Mouse (Mus musculus): ENCODE results near the gene Osbpl2.

Osbpl2 gene

DNA sequence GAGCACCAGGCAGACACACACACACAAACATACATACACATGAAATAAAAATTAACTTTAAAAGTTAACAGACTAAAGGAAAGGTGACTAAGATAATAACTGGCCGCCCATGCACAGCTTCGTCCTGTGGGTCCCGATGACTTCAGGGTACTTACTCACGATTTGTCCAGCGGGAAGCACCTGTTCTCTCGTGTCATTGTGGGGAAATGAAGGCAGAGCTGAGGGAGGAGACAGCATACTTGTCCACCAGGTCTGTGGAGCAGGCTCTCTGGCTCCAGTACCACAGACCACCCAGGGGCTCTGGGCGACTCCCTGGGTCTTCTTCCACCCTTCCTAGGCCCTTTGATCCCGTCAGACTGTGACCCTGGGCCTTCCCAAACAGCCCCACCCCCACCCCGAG lies 82.2 kb downstream of the Osbpl2 start:
- no peak for DNase-seq (ENCODE audit: low spot score)

DNA sequence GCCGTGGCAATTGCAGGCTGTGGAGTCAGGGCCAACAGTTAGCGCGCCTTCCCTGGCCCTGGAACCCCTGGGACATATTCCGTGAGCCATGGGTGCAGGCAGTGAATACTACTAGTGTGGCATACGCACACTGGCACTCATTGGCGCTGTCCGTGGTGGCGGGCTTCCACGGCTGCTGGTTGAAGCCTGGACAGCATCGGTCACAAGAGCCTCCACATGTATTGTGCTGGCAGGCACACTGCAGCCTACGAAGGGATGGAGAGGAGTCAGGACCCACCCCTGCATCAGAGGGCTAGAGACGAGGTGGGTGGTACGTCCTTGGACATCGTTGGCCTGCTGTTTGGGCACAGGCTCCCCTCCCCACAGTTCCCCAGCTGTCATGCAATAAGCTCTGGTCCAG lies 83.2 kb downstream of the Osbpl2 start:
- no peak for DNase-seq (ENCODE audit: low spot score)

- no peak for DNase-seq (ENCODE audit: low spot score)
Observed at GRCm38 (mm10) chr2:180202805-180203204, 83.7 kb downstream of the Osbpl2 start.

GRCm38 (mm10) chr2:180204501-180204900 lies 85.4 kb downstream of the Osbpl2 start:
- DNase-seq (ENCODE audit: low spot score), result no peak

DNA sequence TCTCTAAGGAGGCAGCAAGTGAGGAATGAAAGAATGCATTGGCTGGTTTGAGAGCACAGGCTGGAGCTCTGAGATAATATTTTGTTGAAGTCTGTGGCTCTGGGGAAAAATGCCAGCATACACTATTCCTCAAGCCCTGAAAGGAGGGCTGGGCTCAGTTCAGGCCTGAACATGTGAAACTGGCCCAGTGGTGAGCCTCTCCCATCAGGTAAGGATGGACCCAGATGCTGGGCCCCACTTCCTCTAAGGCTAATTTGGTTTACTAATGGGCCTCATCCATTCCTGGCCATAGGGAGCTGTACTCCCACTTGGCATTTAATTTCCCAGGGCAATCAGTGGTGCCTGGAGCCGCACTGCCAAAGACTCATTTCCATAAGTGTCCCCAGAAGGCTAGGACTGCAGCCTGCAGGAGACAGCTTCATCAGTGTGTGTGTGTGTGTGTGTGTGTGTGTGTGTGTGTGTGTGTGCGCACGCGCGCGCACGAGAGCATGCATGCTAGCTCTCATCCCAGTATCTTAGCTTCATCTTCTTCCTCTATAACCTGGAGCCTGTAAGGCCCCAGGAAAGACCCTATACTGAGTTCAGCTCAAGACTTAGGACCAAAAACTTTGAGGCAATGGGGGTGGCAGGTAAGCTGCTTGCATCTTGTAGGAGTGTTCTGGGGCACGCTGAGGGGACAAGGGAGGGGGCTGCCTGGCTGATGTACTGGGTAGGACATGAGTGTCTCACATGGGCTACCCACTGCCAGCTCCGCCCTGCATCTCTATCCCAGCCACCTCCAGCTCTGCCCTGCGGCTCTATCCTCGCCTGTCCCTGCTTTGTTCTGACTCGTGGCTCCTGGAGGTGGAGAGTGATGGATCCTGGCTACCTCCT lies 86.2 kb downstream of the Osbpl2 start:
- DNase-seq (ENCODE audit: low spot score), result no peak

GRCm38 (mm10) chr2:180205956-180206280 lies 86.8 kb downstream of the Osbpl2 start:
- DNase-seq (ENCODE audit: low spot score), result no peak

GRCm38 (mm10) chr2:180207840-180208239 lies 88.7 kb downstream of the Osbpl2 start:
- DNase-seq (ENCODE audit: low spot score), result peak; percentile 81

DNA sequence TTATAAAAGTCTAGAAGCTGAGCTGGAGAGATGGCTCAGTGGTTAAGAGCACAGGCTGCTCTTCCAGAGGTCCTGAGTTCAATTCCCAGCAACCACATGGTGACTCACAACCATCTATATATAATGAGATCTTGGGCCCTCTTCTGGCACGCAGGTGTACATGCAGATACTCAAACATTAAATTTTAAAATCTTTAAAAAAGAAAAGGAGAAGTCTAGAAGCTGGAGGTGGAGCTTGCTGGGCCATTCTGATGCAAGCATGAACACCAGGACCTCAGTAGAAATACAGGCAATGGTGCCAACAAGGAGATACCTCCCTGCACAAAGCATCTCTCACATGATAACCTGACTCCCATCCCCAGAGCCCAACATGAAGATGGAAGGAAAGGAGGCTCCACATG lies 89.9 kb downstream of the Osbpl2 start:
- DNase-seq (ENCODE audit: low spot score), result no peak

DNA sequence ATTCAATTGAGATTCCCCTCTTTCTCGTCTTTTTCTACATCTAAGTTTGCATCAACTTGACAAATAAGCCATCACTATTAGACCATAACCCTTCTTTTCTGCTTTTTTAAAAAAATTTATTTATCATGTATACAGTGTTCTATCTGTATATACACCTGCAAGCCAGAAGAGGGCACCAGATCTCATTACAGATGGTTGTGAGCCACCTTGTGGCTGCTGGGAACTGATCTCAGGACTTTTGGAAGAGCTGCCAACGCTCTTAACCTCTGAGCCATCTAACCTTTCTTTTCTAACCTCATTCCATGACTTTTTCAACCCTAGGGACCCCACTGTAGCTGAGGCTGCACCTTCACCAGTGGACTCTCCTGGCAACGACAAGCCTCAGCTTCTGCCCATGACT lies 93.1 kb downstream of the Osbpl2 start:
- no peak for DNase-seq (ENCODE audit: low spot score)
